In the genomic region with DNA sequence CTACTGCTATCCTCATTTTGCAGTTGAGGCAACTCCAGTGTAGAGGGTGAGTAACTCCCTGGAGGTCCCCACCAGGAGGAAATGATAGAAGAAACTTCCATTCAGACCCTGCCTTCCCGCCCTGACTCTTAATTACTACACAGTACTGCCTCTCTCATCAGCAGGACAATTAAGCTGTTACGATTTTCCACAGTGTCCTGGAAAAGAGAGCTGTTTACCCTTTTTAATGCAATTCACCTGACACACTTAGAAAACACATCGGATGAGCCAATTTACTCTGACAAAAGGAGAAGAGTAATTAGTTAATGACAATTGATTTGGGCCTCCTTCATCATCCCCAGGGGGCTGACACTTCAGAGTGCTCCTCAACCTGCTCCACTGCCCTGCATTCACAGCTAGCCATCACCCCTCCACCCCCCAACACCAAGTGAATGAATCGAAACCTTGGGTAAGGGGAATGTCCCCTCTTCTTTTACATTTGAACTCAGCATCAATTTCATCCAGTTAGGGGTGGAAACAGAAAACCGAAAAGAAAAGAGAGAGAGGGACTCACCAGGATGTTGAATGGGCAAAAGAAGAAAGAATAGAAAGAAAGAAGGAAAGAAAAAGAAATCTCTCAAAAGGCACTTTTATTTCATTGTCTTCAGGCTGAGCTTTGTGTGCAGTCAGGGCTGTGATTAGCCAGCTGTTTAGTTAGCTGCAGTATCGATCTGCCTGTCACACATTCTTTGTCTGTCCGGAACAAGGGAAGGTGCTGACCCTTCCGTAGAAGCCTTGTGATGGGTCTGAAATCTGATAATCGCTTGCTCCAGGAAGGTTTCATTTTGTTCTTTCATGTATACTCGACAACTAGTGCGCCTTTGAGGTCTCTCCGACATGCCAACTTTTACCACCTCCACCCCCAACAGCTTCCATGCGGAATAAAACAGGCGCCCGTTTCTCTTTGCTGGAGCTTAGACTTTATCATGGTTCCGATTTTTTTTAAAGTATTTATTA, we compare ENCODE assay signal across 9 mouse cellular contexts.
DNase-seq lines count a peak whose midpoint lies in the region; ATAC-seq lines count a peak whose summit lies in the region.
"Had no signal": no experiment of that assay in that cellular context is flagged by ENCODE, and none has a peak within 500 bp of the region (broad histone marks: within the 10 kb centered on the region; RNA-seq: fewer than 3 reads in every experiment).

No protein-coding gene starts in this region.

- 12% methylated on average over 16 of the region's 16 CpGs for WGBS in kidney, embryonic 14.5 days
- WGBS in embryonic facial prominence, embryonic 13.5 days = 8% methylated on average over 16 of the region's 16 CpGs
- WGBS in limb, embryonic 10.5 days = 18% methylated on average over 16 of the region's 16 CpGs
- 3% methylated on average over 16 of the region's 16 CpGs for WGBS in neural tube, embryonic 14.5 days

- no peaks in the 10 kb centered on the region for H3K36me3 ChIP-seq in kidney, embryonic 14.5 days (ENCODE audit: control insufficient read depth, insufficient read depth, low read length)
- H3K36me3 ChIP-seq in embryonic facial prominence, embryonic 13.5 days = no peaks in the 10 kb centered on the region
- no peaks in the 10 kb centered on the region for H3K36me3 ChIP-seq in limb, embryonic 10.5 days
- no peaks in the 10 kb centered on the region for H3K36me3 ChIP-seq in neural tube, embryonic 14.5 days (ENCODE audit: control insufficient read depth, insufficient read depth, low read length)
- H3K36me3 ChIP-seq: G1E had no signal

- H3K4me2 ChIP-seq in kidney, embryonic 14.5 days (replicated peaks; ENCODE audit: low read depth, low read length) = peak overlapping the region; percentile 45
- peak overlapping the region; percentile 64 for H3K4me2 ChIP-seq in embryonic facial prominence, embryonic 13.5 days
- peak overlapping the region; percentile 49 for H3K4me2 ChIP-seq in neural tube, embryonic 14.5 days (ENCODE audit: low read depth, low read length)

- H3K4me3 ChIP-seq in kidney, embryonic 14.5 days (ENCODE audit: low read length) = peak overlapping the region; percentile 26; the same call in 1 of the 2 replicates
- H3K4me3 ChIP-seq in embryonic facial prominence, embryonic 13.5 days = peak overlapping the region; percentile 34
- peak overlapping the region; percentile 35 for H3K4me3 ChIP-seq in limb, embryonic 10.5 days
- H3K4me3 ChIP-seq in neural tube, embryonic 14.5 days (ENCODE audit: low read depth, low read length) = peak overlapping the region; percentile 12

- no peaks in the 10 kb centered on the region for H3K9me3 ChIP-seq in kidney, embryonic 14.5 days (ENCODE audit: control insufficient read depth, low read length)
- H3K9me3 ChIP-seq in embryonic facial prominence, embryonic 13.5 days = no peaks in the 10 kb centered on the region
- no peaks in the 10 kb centered on the region for H3K9me3 ChIP-seq in limb, embryonic 10.5 days (replicated peaks)
- H3K9me3 ChIP-seq in neural tube, embryonic 14.5 days (ENCODE audit: control insufficient read depth, low read length) = no peaks in the 10 kb centered on the region

- H3K9ac ChIP-seq in kidney, embryonic 14.5 days (ENCODE audit: low read depth, low read length) = peak overlapping the region; percentile 0; the same call in 1 of the 2 replicates
- peak overlapping the region; percentile 58; the same call in 1 of the 2 replicates for H3K9ac ChIP-seq in embryonic facial prominence, embryonic 13.5 days
- peak overlapping the region; percentile 4; the same call in 1 of the 2 replicates for H3K9ac ChIP-seq in neural tube, embryonic 14.5 days (replicated peaks; ENCODE audit: low read depth, low read length)

- H3K4me1 ChIP-seq in kidney, embryonic 14.5 days (ENCODE audit: control insufficient read depth, insufficient read depth, low read length) = no peaks in the 10 kb centered on the region
- H3K4me1 ChIP-seq in embryonic facial prominence, embryonic 13.5 days = peaks cover 17% of the 10 kb centered on the region
- H3K4me1 ChIP-seq in limb, embryonic 10.5 days = peaks cover 10% of the 10 kb centered on the region; the same call in 1 of the 2 replicates
- H3K4me1 ChIP-seq in neural tube, embryonic 14.5 days (ENCODE audit: control insufficient read depth, insufficient read depth, low read length) = peaks cover 3% of the 10 kb centered on the region; the same call in 1 of the 2 replicates

- no peaks in the 10 kb centered on the region for H3K27me3 ChIP-seq in kidney, embryonic 14.5 days (ENCODE audit: control insufficient read depth, insufficient read depth, low read length)
- H3K27me3 ChIP-seq in embryonic facial prominence, embryonic 13.5 days = peaks cover 3% of the 10 kb centered on the region
- H3K27me3 ChIP-seq in limb, embryonic 10.5 days (ENCODE audit: low read depth, poor library complexity, severe bottlenecking) = peaks cover 23% of the 10 kb centered on the region
- no peaks in the 10 kb centered on the region for H3K27me3 ChIP-seq in neural tube, embryonic 14.5 days (ENCODE audit: control insufficient read depth, insufficient read depth, low read length)

- peak; percentile 32; the same call in 1 of the 2 replicates for ATAC-seq in kidney, embryonic 14.5 days (ENCODE audit: low FRiP score, low TSS enrichment)
- no peak for ATAC-seq in embryonic facial prominence, embryonic 13.5 days (ENCODE audit: insufficient number of reproducible peaks, insufficient read depth, low FRiP score, low TSS enrichment, low read depth)
- ATAC-seq in neural tube, embryonic 14.5 days (ENCODE audit: low read depth) = peak; percentile 69
- ATAC-seq in megakaryocyte, adult 5-6 weeks (ENCODE audit: poor library complexity, severe bottlenecking) = no peak

- DNase-seq in kidney, adult 8-10 months = no peak
- DNase-seq in limb, embryonic 10.5 days (ENCODE audit: low spot score) = no peak
- no peak for DNase-seq in adrenal gland, postnatal 4 days (ENCODE audit: low spot score in 2 of 2)
- no peak for DNase-seq in adrenal gland, postnatal 25 days

- no peak overlapping the region for H3K27ac ChIP-seq in kidney, embryonic 14.5 days (ENCODE audit: low read depth, low read length)
- peak overlapping the region; percentile 22; the same call in 1 of the 2 replicates for H3K27ac ChIP-seq in embryonic facial prominence, embryonic 13.5 days
- H3K27ac ChIP-seq in limb, embryonic 10.5 days = no peak overlapping the region
- 0 out of 2 replicates have a peak overlapping the region, but pooled peaks have one; percentile 16 for H3K27ac ChIP-seq in neural tube, embryonic 14.5 days (ENCODE audit: low read depth, low read length)

Comparison
In these comparisons a context has a peak if more than half of its experiments do, and no peak if none do; other contexts are left out.
1. ATAC-seq: peak in kidney, embryonic 14.5 days (single experiment) and neural tube, embryonic 14.5 days (single experiment); none in embryonic facial prominence, embryonic 13.5 days (single experiment) and megakaryocyte, adult 5-6 weeks (single experiment).
2. H3K27ac ChIP-seq: peak in embryonic facial prominence, embryonic 13.5 days (single experiment) and neural tube, embryonic 14.5 days (single experiment); none in kidney, embryonic 14.5 days (single experiment) and limb, embryonic 10.5 days (single experiment).
3. H3K9ac ChIP-seq: peak in every context shown above with its lines; median percentile 58 in embryonic facial prominence, embryonic 13.5 days; 4 in neural tube, embryonic 14.5 days; 0 in kidney, embryonic 14.5 days.
4. Peak in every context shown above with its lines, with median percentiles within 50 percentile points of each other: H3K4me2 ChIP-seq and H3K4me3 ChIP-seq.